Comparison of ENCODE assay signal across 8 mouse cellular contexts in the genomic region with DNA sequence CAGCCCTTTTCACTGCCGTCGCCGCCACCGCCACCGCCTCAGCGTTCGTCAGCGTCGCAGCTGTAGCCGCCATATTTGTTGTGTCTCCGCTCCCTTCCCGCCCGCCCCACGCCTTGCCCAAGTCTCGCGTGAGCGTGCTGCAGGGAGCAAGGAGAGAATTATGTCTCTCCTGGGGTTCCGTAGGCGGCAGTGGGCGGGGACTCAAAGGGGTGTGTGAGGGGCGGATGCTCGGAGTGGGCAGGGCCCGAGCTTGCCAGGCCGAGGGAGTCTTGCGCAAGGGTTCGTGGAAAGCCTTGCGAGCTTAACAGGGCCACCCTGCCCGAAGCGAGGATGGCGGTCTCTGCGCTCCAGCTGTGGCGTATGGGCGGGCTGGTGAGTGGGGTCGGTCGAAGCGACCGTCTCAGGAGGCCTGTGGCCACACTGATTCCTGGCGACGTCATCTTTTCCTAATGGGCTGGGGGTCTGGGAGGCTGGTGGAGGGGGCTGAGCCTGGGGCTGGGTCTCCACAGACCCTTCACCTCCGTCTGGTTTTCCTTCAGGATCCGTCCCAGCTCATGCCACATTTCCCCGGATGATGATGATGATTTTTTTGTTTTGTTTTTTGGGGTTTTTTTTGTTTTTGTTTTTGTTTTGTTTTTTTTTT. TPM values are rescaled to one million over a fixed set of nuclear protein-coding genes. Genes with fewer than 3 reads are reported as not detected.
DNase-seq lines count a peak whose midpoint lies in the region; ATAC-seq lines count a peak whose summit lies in the region.

Gene Ikzf5 (minus strand): TSS at position 106 of the 643 bp plus-strand sequence.
Gene Acadsb (plus strand): TSS at position 186 of the 643 bp plus-strand sequence.

- under 1% methylated on average over 42 of the region's 42 CpGs for WGBS in heart, embryonic 13.5 days
- 3% methylated on average over 41 of the region's 42 CpGs for WGBS in liver, embryonic 12.5 days (ENCODE audit: insufficient replicate concordance)
- WGBS in stomach, embryonic 15.5 days: under 1% methylated on average over 42 of the region's 42 CpGs

- H3K27me3 ChIP-seq in heart, embryonic 13.5 days (replicated peaks): no peaks in the 10 kb centered on the region
- no peaks in the 10 kb centered on the region for H3K27me3 ChIP-seq in liver, embryonic 12.5 days (replicated peaks)
- H3K27me3 ChIP-seq in stomach, embryonic 15.5 days (replicated peaks): no peaks in the 10 kb centered on the region

- H3K9ac ChIP-seq in heart, embryonic 13.5 days: peak within 1 kb of the TSS; percentile 97
- peak within 1 kb of the TSS; percentile 97 for H3K9ac ChIP-seq in liver, embryonic 12.5 days
- H3K9ac ChIP-seq in stomach, embryonic 15.5 days: peak within 1 kb of the TSS; percentile 92

- peaks cover 10% of the 10 kb centered on the region for H3K4me1 ChIP-seq in brown adipose tissue, adult 24 weeks (ENCODE audit: control insufficient read depth, insufficient read depth, insufficient read length, low read length)
- H3K4me1 ChIP-seq in heart, embryonic 13.5 days: peaks cover 30% of the 10 kb centered on the region
- peaks cover 28% of the 10 kb centered on the region for H3K4me1 ChIP-seq in liver, embryonic 12.5 days
- 0 out of 2 replicates have a peak, but pooled peaks cover 10% of the 10 kb centered on the region for H3K4me1 ChIP-seq in stomach, embryonic 15.5 days

- no peaks in the 10 kb centered on the region for H3K9me3 ChIP-seq in heart, embryonic 13.5 days
- no peaks in the 10 kb centered on the region for H3K9me3 ChIP-seq in liver, embryonic 12.5 days (replicated peaks)
- H3K9me3 ChIP-seq in stomach, embryonic 15.5 days: no peaks in the 10 kb centered on the region

- peak within 1 kb of the TSS; percentile 91 for H3K4me3 ChIP-seq in brown adipose tissue, adult 24 weeks (ENCODE audit: insufficient read depth, low read depth, low read length)
- H3K4me3 ChIP-seq in heart, embryonic 13.5 days: peak within 1 kb of the TSS; percentile 96
- peak within 1 kb of the TSS; percentile 97 for H3K4me3 ChIP-seq in liver, embryonic 12.5 days
- H3K4me3 ChIP-seq in stomach, embryonic 15.5 days (replicated peaks): peak within 1 kb of the TSS; percentile 93

- DNase-seq in CD4-positive, CD25-positive, alpha-beta regulatory T cell, adult 2 months (ENCODE audit: low read depth, low spot score): peak; percentile 99
- DNase-seq in fat pad, adult 2 months (ENCODE audit: extremely low read depth, low read depth, low spot score): peak; percentile 66
- DNase-seq in kidney, postnatal 10 days: peak; percentile 99
- peak; percentile 99 for DNase-seq in natural killer cell, adult 2 months (ENCODE audit: low spot score in 2 of 2)

- H3K27ac ChIP-seq in brown adipose tissue, adult 24 weeks (replicated peaks; ENCODE audit: low read depth, low read length): peak within 1 kb of the TSS; percentile 59
- peak within 1 kb of the TSS; percentile 76 for H3K27ac ChIP-seq in heart, embryonic 13.5 days (replicated peaks)
- H3K27ac ChIP-seq in liver, embryonic 12.5 days: peak within 1 kb of the TSS; percentile 87
- H3K27ac ChIP-seq in stomach, embryonic 15.5 days: peak within 1 kb of the TSS; percentile 84

- ATAC-seq in heart, embryonic 13.5 days (ENCODE audit: extremely low read depth, insufficient number of reproducible peaks, low FRiP score, low TSS enrichment): peak; percentile 91
- peak; percentile 97 for ATAC-seq in liver, embryonic 12.5 days
- peak; percentile 99 for ATAC-seq in stomach, embryonic 15.5 days (ENCODE audit: insufficient read depth, low FRiP score, low read depth)

- peak within 1 kb of the TSS; percentile 91 for H3K4me2 ChIP-seq in heart, embryonic 13.5 days
- peak within 1 kb of the TSS; percentile 93 for H3K4me2 ChIP-seq in liver, embryonic 12.5 days
- H3K4me2 ChIP-seq in stomach, embryonic 15.5 days: peak within 1 kb of the TSS; percentile 74

- H3K36me3 ChIP-seq in heart, embryonic 13.5 days: 0 out of 2 replicates have a peak, but pooled peaks cover 2% of the 10 kb centered on the region
- H3K36me3 ChIP-seq in liver, embryonic 12.5 days: peaks cover 5% of the 10 kb centered on the region
- H3K36me3 ChIP-seq in stomach, embryonic 15.5 days: no peaks in the 10 kb centered on the region

RNA-seq across cellular contexts. Expression of gene Ikzf5, which starts in this region (rescaled TPM):
- 12.8 and 16.4 TPM in 2 replicates for polyA plus RNA-seq in brown adipose tissue, adult 24 weeks (2012; ENCODE audit: insufficient read depth, insufficient read length, missing spikeins)
- polyA plus RNA-seq in heart, embryonic 13.5 days (2015; fragmentation: Nextera tagmentation; extraction: Ambion mirVana): 7.5 and 7.9 TPM in 2 replicates
- 16.4 and 16.6 TPM in 2 replicates for polyA plus RNA-seq in liver, embryonic 12.5 days (2016; fragmentation: Nextera tagmentation; extraction: Ambion mirVana)
- 11.4 and 13.2 TPM in 2 replicates for polyA plus RNA-seq in stomach, embryonic 15.5 days (2015; fragmentation: Nextera tagmentation; extraction: Ambion mirVana)

RNA-seq across cellular contexts. Expression of gene Acadsb, which starts in this region (rescaled TPM):
- polyA plus RNA-seq in brown adipose tissue, adult 24 weeks (2012; ENCODE audit: insufficient read depth, insufficient read length, missing spikeins): 240 and 287 TPM in 2 replicates
- polyA plus RNA-seq in heart, embryonic 13.5 days (2015; fragmentation: Nextera tagmentation; extraction: Ambion mirVana): 70.3 and 74.9 TPM in 2 replicates
- 33.9 and 35.1 TPM in 2 replicates for polyA plus RNA-seq in liver, embryonic 12.5 days (2016; fragmentation: Nextera tagmentation; extraction: Ambion mirVana)
- polyA plus RNA-seq in stomach, embryonic 15.5 days (2015; fragmentation: Nextera tagmentation; extraction: Ambion mirVana): 92.4 and 103 TPM in 2 replicates

Comparison
In these comparisons a context has a peak if more than half of its experiments do, and no peak if none do; other contexts are left out.
1. Peak in every context shown above with its lines: DNase-seq, ATAC-seq, H3K4me3 ChIP-seq and H3K27ac ChIP-seq.